ENCODE assay signal across 25 mouse cellular contexts in genomic region chr1:38012509-38012908, GRCm38 (mm10). TPM values are rescaled to one million over a fixed set of nuclear protein-coding genes. Genes with fewer than 3 reads are reported as not detected.
DNase-seq lines count a peak whose midpoint lies in the region; ATAC-seq lines count a peak whose summit lies in the region.
"Had no signal": no experiment of that assay in that cellular context is flagged by ENCODE, and none has a peak within 500 bp of the region (broad histone marks: within the 10 kb centered on the region; RNA-seq: fewer than 3 reads in every experiment).

No protein-coding gene starts in this region.

- H3K4me1 ChIP-seq in heart, embryonic 13.5 days = peaks cover 14% of the 10 kb centered on the region
- H3K4me1 ChIP-seq: hindbrain, embryonic 12.5 days had no signal

- H3K79me2 ChIP-seq in macrophage (ENCODE audit: inconsistent target) = peaks cover 92% of the 10 kb centered on the region

- H3K36me3 ChIP-seq in heart, embryonic 13.5 days = no peaks in the 10 kb centered on the region
- no peaks in the 10 kb centered on the region; the same call in 1 of the 2 replicates for H3K36me3 ChIP-seq in macrophage (ENCODE audit: inconsistent target)
- H3K36me3 ChIP-seq: hindbrain, embryonic 12.5 days had no signal

- no peak; the same call in 1 of the 2 replicates for ATAC-seq in heart, embryonic 13.5 days (ENCODE audit: extremely low read depth, insufficient number of reproducible peaks, low FRiP score, low TSS enrichment)
- ATAC-seq in erythroid progenitor cell, adult 5-6 weeks (replicated peaks; ENCODE audit: low FRiP score, poor library complexity, severe bottlenecking) = 0 out of 2 replicates have a peak, but pooled peaks have one; percentile 41

- no peak overlapping the region for H3K9ac ChIP-seq in heart, embryonic 13.5 days
- H3K9ac ChIP-seq: hindbrain, embryonic 12.5 days had no signal

- H3K4me2 ChIP-seq in heart, embryonic 13.5 days = peak overlapping the region; percentile 26; the same call in 1 of the 2 replicates
- H3K4me2 ChIP-seq: hindbrain, embryonic 12.5 days had no signal

- H3K27ac ChIP-seq in heart, embryonic 13.5 days (replicated peaks) = 0 out of 2 replicates have a peak overlapping the region, but pooled peaks have one; percentile 38
- peak overlapping the region; percentile 74 for H3K27ac ChIP-seq in macrophage
- H3K27ac ChIP-seq: hindbrain, embryonic 12.5 days; kidney, postnatal 0 days; layer of hippocampus, adult 2 months had no signal

- H3K4me3 ChIP-seq in heart, embryonic 13.5 days = no peak overlapping the region
- no peak overlapping the region for H3K4me3 ChIP-seq in macrophage (ENCODE audit: inconsistent target)
- H3K4me3 ChIP-seq: hindbrain, embryonic 12.5 days; layer of hippocampus, adult 2 months had no signal

- H3K9me3 ChIP-seq in heart, embryonic 13.5 days = no peaks in the 10 kb centered on the region
- H3K9me3 ChIP-seq: hindbrain, embryonic 12.5 days had no signal

- DNase-seq in heart, adult 18-20 months = no peak
- DNase-seq in NIH3T3 (ENCODE audit: low read depth) (peak; percentile 23), MN1 (ENCODE audit: low spot score) (no peak)
- no peak for DNase-seq in cerebellum, postnatal 10 days
- no peak for DNase-seq in layer of hippocampus, adult 9-10 months (ENCODE audit: low spot score)
- DNase-seq: cerebellum, adult 9-11 months; gastrocnemius, postnatal 10 days; heart, postnatal 14 days; kidney, adult 18-20 months; left cerebral cortex, postnatal 4 days; lung, postnatal 14 days; retina, postnatal 1 day; right cerebral cortex, postnatal 4 days had no signal

- H3K27me3 ChIP-seq in heart, embryonic 13.5 days (replicated peaks) = no peaks in the 10 kb centered on the region
- H3K27me3 ChIP-seq: hindbrain, embryonic 12.5 days had no signal

RNA-seq across cellular contexts. Expression of gene Eif5b, which starts 14.7 kb away (rescaled TPM):
- 18.0 and 19.6 TPM in 2 replicates for polyA plus RNA-seq in heart, embryonic 13.5 days (2015; fragmentation: Nextera tagmentation; extraction: Ambion mirVana)
- 10 to 100 TPM; 50.2 to 54.9 TPM for total RNA-seq in heart, adult 18-20 months (2021)
- total RNA-seq in erythroid progenitor cell, adult 5-6 weeks (2015; ENCODE audit: low replicate concordance) = 14.4 and 14.7 TPM in 2 replicates
- 12.9 and 14.9 TPM in 2 replicates for total RNA-seq in erythroid progenitor cell, adult 5-6 weeks (2017; ENCODE audit: low replicate concordance)
- total RNA-seq in macrophage (2018; cell fraction: chromatin; rRNA removed) = 100 to 1,000 TPM in 2 of 26 experiments, 10 to 100 TPM in 24; 27.7 to 112 (median 70.6) TPM
- 10 to 100 TPM; 36.6 to 71.0 (median 51.1) TPM for total RNA-seq in macrophage (2018; cell fraction: cytosol; rRNA removed)
- total RNA-seq in macrophage (2018; cell fraction: nucleus; rRNA removed) = 100 to 1,000 TPM in 2 of 26 experiments, 10 to 100 TPM in 24; 36.8 to 137 (median 65.5) TPM
- 53.9 to 143 TPM (median 55.6 TPM) in 3 replicates for polyA plus RNA-seq in macrophage (2018)

RNA-seq across cellular contexts. Expression of gene Txndc9, which starts 14.8 kb away (rescaled TPM):
- 107 and 115 TPM in 2 replicates for polyA plus RNA-seq in heart, embryonic 13.5 days (2015; fragmentation: Nextera tagmentation; extraction: Ambion mirVana)
- 10 to 100 TPM; 51.9 to 61.4 TPM for total RNA-seq in heart, adult 18-20 months (2021)
- total RNA-seq in erythroid progenitor cell, adult 5-6 weeks (2015; ENCODE audit: low replicate concordance) = 26.8 and 59.1 TPM in 2 replicates
- total RNA-seq in erythroid progenitor cell, adult 5-6 weeks (2017; ENCODE audit: low replicate concordance) = 27.0 and 43.0 TPM in 2 replicates
- total RNA-seq in macrophage (2018; cell fraction: chromatin; rRNA removed) = 100 to 1,000 TPM in 14 of 26 experiments, 10 to 100 TPM in 12; 60.4 to 157 (median 103) TPM
- total RNA-seq in macrophage (2018; cell fraction: cytosol; rRNA removed) = 10 to 100 TPM; 50.3 to 74.5 (median 60.6) TPM
- 100 to 1,000 TPM in 10 of 26 experiments, 10 to 100 TPM in 16; 62.7 to 133 (median 95.9) TPM for total RNA-seq in macrophage (2018; cell fraction: nucleus; rRNA removed)
- polyA plus RNA-seq in macrophage (2018) = 51.7 to 80.7 TPM (median 53.0 TPM) in 3 replicates

RNA-seq across cellular contexts. Expression of gene Lyg1, which starts 55.0 kb away (rescaled TPM):
- not detected in 2 replicates for polyA plus RNA-seq in heart, embryonic 13.5 days (2015; fragmentation: Nextera tagmentation; extraction: Ambion mirVana)
- total RNA-seq in heart, adult 18-20 months (2021) = not detected
- total RNA-seq in erythroid progenitor cell, adult 5-6 weeks (2015; ENCODE audit: low replicate concordance) = not detected in 2 replicates
- not detected in 2 replicates for total RNA-seq in erythroid progenitor cell, adult 5-6 weeks (2017; ENCODE audit: low replicate concordance)
- total RNA-seq in macrophage (2018; cell fraction: chromatin; rRNA removed) = not detected
- total RNA-seq in macrophage (2018; cell fraction: cytosol; rRNA removed) = not detected
- not detected for total RNA-seq in macrophage (2018; cell fraction: nucleus; rRNA removed)
- polyA plus RNA-seq in macrophage (2018) = not detected in 3 replicates
- total RNA-seq: adrenal gland, postnatal 36 days; gastrocnemius, postnatal 10 days; heart, adult 8-10 months; heart, postnatal 14 days; layer of hippocampus, adult 2 months; left cerebral cortex, adult 18-20 months; left cerebral cortex, postnatal 4 days had no signal
- polyA plus RNA-seq: C2C12; embryonic facial prominence, embryonic 14.5 days; forebrain, embryonic 11.5 days; hindbrain, embryonic 12.5 days; kidney, postnatal 0 days had no signal
